Mouse (Mus musculus): ENCODE measurements at regions not wholly inside any gene's neighbourhood (a gene's known extent, or its start where the extent isn't known, plus 50 kb on each side); places are given as distances from the start of the nearest gene placed in this dataset.
"Not testable (repeated sequence)": the region's sequence is repeated elsewhere in the genome, so short reads cannot be mapped to it uniquely, and the experiment has no call there.

- not testable (repeated sequence) for TF ChIP-seq CTCF, EP300 (IDR thresholded peaks at IDR 0.05)
These were observed 777.7 kb upstream of the Olfr1507 start for GRCm38 (mm10) chr14:53273218-53273617.

Data from lung, postnatal 0 days (tissue).